Mouse (Mus musculus): Measurements from ENCODE around the gene Iqgap1. TPM values are rescaled to one million over a fixed set of nuclear protein-coding genes. Genes with fewer than 3 reads are reported as not detected.

The Iqgap1 gene
- polyA plus RNA-seq, 1 experiment from 2014 or later = 21.7 TPM

GRCm38 (mm10) chr7:80857181-80857580 is 31.4 kb upstream of the Iqgap1 start:
- H3K27me3 ChIP-seq = no peaks in the 10 kb centered on the region
- H3K4me1 ChIP-seq (replicated peaks) = peaks cover 11% of the 10 kb centered on the region
- H3K27ac ChIP-seq = no peak overlapping the region
- no peaks in the 10 kb centered on the region for H3K36me3 ChIP-seq
- H3K4me3 ChIP-seq (replicated peaks) = no peak overlapping the region
- WGBS = 25% methylated on average over 6 of the region's 6 CpGs
- no peak for ATAC-seq
- no peaks in the 10 kb centered on the region for H3K9me3 ChIP-seq
- no peak overlapping the region for H3K9ac ChIP-seq (replicated peaks)
- no peak overlapping the region for H3K4me2 ChIP-seq (replicated peaks)

- Histone ChIP-seq H3K27me3 (0 out of 2 replicates have a peak, but pooled peaks cover 2% of the 10 kb centered on the region), H3K9ac (replicated peaks) (no peak overlapping the region), H3K4me3 (replicated peaks) (no peak overlapping the region), H3K36me3 (no peaks in the 10 kb centered on the region), H3K27ac (no peak overlapping the region), H3K4me2 (replicated peaks) (no peak overlapping the region), H3K9me3 (no peaks in the 10 kb centered on the region), H3K4me1 (replicated peaks) (peaks cover 3% of the 10 kb centered on the region)
- ATAC-seq = no peak
Measured at GRCm38 (mm10) chr7:80855316-80855715, 29.5 kb upstream of the Iqgap1 start.

- no peaks in the 10 kb centered on the region for H3K36me3 ChIP-seq
- no peaks in the 10 kb centered on the region for H3K4me1 ChIP-seq (replicated peaks)
- no peak overlapping the region for H3K4me2 ChIP-seq (replicated peaks)
- H3K9me3 ChIP-seq = no peaks in the 10 kb centered on the region
- H3K27me3 ChIP-seq = 0 out of 2 replicates have a peak, but pooled peaks cover 2% of the 10 kb centered on the region
- no peak overlapping the region for H3K27ac ChIP-seq
- no peak overlapping the region for H3K4me3 ChIP-seq (replicated peaks)
- WGBS = 97% methylated on average over 3 of the region's 3 CpGs
- no peak for ATAC-seq
- no peak overlapping the region for H3K9ac ChIP-seq (replicated peaks)
Measured at GRCm38 (mm10) chr7:80853218-80853617, 27.4 kb upstream of the Iqgap1 start.

GRCm38 (mm10) chr7:80850520-80850919 is 24.7 kb upstream of the Iqgap1 start:
- H3K36me3 ChIP-seq = no peaks in the 10 kb centered on the region
- H3K9ac ChIP-seq (replicated peaks) = no peak overlapping the region
- no peaks in the 10 kb centered on the region for H3K9me3 ChIP-seq
- WGBS = 85% methylated on average over 5 of the region's 5 CpGs
- H3K27me3 ChIP-seq = 0 out of 2 replicates have a peak, but pooled peaks cover 2% of the 10 kb centered on the region
- ATAC-seq = no peak
- H3K4me2 ChIP-seq (replicated peaks) = no peak overlapping the region
- no peaks in the 10 kb centered on the region for H3K4me1 ChIP-seq (replicated peaks)
- no peak overlapping the region for H3K27ac ChIP-seq
- no peak overlapping the region for H3K4me3 ChIP-seq (replicated peaks)

- H3K27ac ChIP-seq = no peak overlapping the region
- ATAC-seq = no peak
Measured at GRCm38 (mm10) chr7:80849710-80850109, 23.9 kb upstream of the Iqgap1 start.

GRCm38 (mm10) chr7:80849267-80849666 is 23.5 kb upstream of the Iqgap1 start:
- Histone ChIP-seq H3K36me3 (no peaks in the 10 kb centered on the region), H3K27me3 (0 out of 2 replicates have a peak, but pooled peaks cover 2% of the 10 kb centered on the region), H3K4me2 (replicated peaks) (no peak overlapping the region), H3K4me3 (replicated peaks) (no peak overlapping the region), H3K27ac (no peak overlapping the region), H3K9me3 (no peaks in the 10 kb centered on the region), H3K9ac (replicated peaks) (no peak overlapping the region), H3K4me1 (replicated peaks) (no peaks in the 10 kb centered on the region)
- no peak for ATAC-seq
- 89% methylated on average over 2 of the region's 2 CpGs for WGBS

More at GRCm38 (mm10) chr7:80849710-80850109, 23.9 kb upstream of the Iqgap1 start:
- Histone ChIP-seq H3K4me1 (replicated peaks) (no peaks in the 10 kb centered on the region), H3K9me3 (no peaks in the 10 kb centered on the region), H3K27me3 (0 out of 2 replicates have a peak, but pooled peaks cover 2% of the 10 kb centered on the region), H3K9ac (replicated peaks) (no peak overlapping the region), H3K4me3 (replicated peaks) (no peak overlapping the region), H3K36me3 (no peaks in the 10 kb centered on the region), H3K4me2 (replicated peaks) (no peak overlapping the region)
- 35% methylated on average over 4 of the region's 4 CpGs for WGBS

GRCm38 (mm10) chr7:80846709-80847108 is 20.9 kb upstream of the Iqgap1 start:
- Histone ChIP-seq H3K27me3 (0 out of 2 replicates have a peak, but pooled peaks cover 2% of the 10 kb centered on the region), H3K4me3 (replicated peaks) (no peak overlapping the region), H3K9ac (replicated peaks) (no peak overlapping the region), H3K4me1 (replicated peaks) (no peaks in the 10 kb centered on the region), H3K27ac (no peak overlapping the region), H3K9me3 (no peaks in the 10 kb centered on the region), H3K4me2 (replicated peaks) (no peak overlapping the region), H3K36me3 (no peaks in the 10 kb centered on the region)
- no peak for ATAC-seq
- WGBS = 90% methylated on average over 5 of the region's 5 CpGs

- no peak overlapping the region for H3K4me3 ChIP-seq (replicated peaks)
- H3K9me3 ChIP-seq = no peaks in the 10 kb centered on the region
- H3K9ac ChIP-seq (replicated peaks) = no peak overlapping the region
- no peak overlapping the region for H3K4me2 ChIP-seq (replicated peaks)
- no peaks in the 10 kb centered on the region for H3K36me3 ChIP-seq
- 0 out of 2 replicates have a peak, but pooled peaks cover 2% of the 10 kb centered on the region for H3K27me3 ChIP-seq
- WGBS = 91% methylated on average over 10 of the region's 10 CpGs
- ATAC-seq = no peak
- no peaks in the 10 kb centered on the region for H3K4me1 ChIP-seq (replicated peaks)
- no peak overlapping the region for H3K27ac ChIP-seq
Measured at GRCm38 (mm10) chr7:80846280-80846678, 20.5 kb upstream of the Iqgap1 start.

GRCm38 (mm10) chr7:80845621-80846279 is 20.0 kb upstream of the Iqgap1 start:
- Histone ChIP-seq H3K4me3 (replicated peaks) (no peak overlapping the region), H3K4me1 (replicated peaks) (no peaks in the 10 kb centered on the region), H3K9ac (replicated peaks) (no peak overlapping the region), H3K36me3 (no peaks in the 10 kb centered on the region), H3K27me3 (0 out of 2 replicates have a peak, but pooled peaks cover under 1% of the 10 kb centered on the region), H3K27ac (no peak overlapping the region), H3K9me3 (no peaks in the 10 kb centered on the region), H3K4me2 (replicated peaks) (no peak overlapping the region)
- WGBS = 76% methylated on average over 15 of the region's 15 CpGs
- no peak for ATAC-seq

- Histone ChIP-seq H3K27ac (no peak overlapping the region), H3K4me3 (replicated peaks) (no peak overlapping the region), H3K9me3 (no peaks in the 10 kb centered on the region), H3K27me3 (no peaks in the 10 kb centered on the region), H3K4me2 (replicated peaks) (no peak overlapping the region), H3K9ac (replicated peaks) (no peak overlapping the region), H3K4me1 (replicated peaks) (no peaks in the 10 kb centered on the region), H3K36me3 (no peaks in the 10 kb centered on the region)
- ATAC-seq = no peak
- WGBS = 95% methylated on average over 12 of the region's 12 CpGs
Measured at GRCm38 (mm10) chr7:80844691-80845090, 18.9 kb upstream of the Iqgap1 start.

- no peaks in the 10 kb centered on the region for H3K27me3 ChIP-seq
- H3K4me2 ChIP-seq (replicated peaks) = no peak overlapping the region
- H3K4me3 ChIP-seq (replicated peaks) = no peak overlapping the region
- no peak for ATAC-seq
- H3K9ac ChIP-seq (replicated peaks) = no peak overlapping the region
- H3K9me3 ChIP-seq = no peaks in the 10 kb centered on the region
- H3K36me3 ChIP-seq = no peaks in the 10 kb centered on the region
- no peak overlapping the region for H3K27ac ChIP-seq
- H3K4me1 ChIP-seq (replicated peaks) = no peaks in the 10 kb centered on the region
- 94% methylated on average over 8 of the region's 8 CpGs for WGBS
Measured at GRCm38 (mm10) chr7:80843910-80844640, 18.3 kb upstream of the Iqgap1 start.

- Histone ChIP-seq H3K9me3 (no peaks in the 10 kb centered on the region), H3K4me3 (replicated peaks) (no peak overlapping the region), H3K4me2 (replicated peaks) (no peak overlapping the region), H3K27me3 (no peaks in the 10 kb centered on the region), H3K4me1 (replicated peaks) (no peaks in the 10 kb centered on the region), H3K27ac (no peak overlapping the region), H3K36me3 (no peaks in the 10 kb centered on the region), H3K9ac (replicated peaks) (no peak overlapping the region)
- 87% methylated on average over 1 of the region's 1 CpGs for WGBS
- no peak for ATAC-seq
Measured at GRCm38 (mm10) chr7:80843176-80843575, 17.4 kb upstream of the Iqgap1 start.

Data from midbrain, embryonic 13.5 days (tissue).